Mouse (Mus musculus): ENCODE results near the gene Klhl23. TPM values are rescaled to one million over a fixed set of nuclear protein-coding genes. Genes with fewer than 3 reads are reported as not detected.
"Not testable (repeated sequence)": the region's sequence is repeated elsewhere in the genome, so short reads cannot be mapped to it uniquely, and the experiment has no call there.

The Klhl23 gene
- 11.0 and 11.8 TPM in 2 replicates for polyA plus RNA-seq (2012; rRNA removed)

DNA sequence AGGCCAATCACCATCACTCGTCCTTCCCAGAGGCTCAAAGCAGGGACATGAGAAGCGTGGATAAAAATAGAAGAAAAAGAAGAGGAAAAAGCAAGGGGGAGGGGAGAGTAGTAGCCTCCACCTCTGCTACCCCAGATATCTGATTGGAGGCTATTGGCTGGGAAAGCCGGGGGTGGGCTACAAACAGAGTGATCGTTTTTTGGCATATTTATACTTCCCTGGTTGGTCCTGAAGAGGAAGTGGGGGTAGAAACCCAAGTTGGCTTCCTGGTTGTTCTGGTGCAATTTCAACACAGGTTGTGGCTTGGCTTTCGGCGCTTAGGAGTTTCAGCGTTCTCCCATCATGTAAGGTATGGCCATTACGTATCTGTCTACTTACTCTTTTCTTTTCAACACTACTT, at the start of gene Klhl23:
Gene Klhl23 (plus strand): TSS at position 234 of the 400 bp plus-strand sequence.
- DNase-seq (ENCODE audit: low read depth): no peak

GRCm38 (mm10) chr2:69773331-69773730, 48.4 kb upstream of the Klhl23 start:
- no peak for DNase-seq (ENCODE audit: low read depth)

- DNase-seq (ENCODE audit: low read depth): no peak
Observed at GRCm38 (mm10) chr2:69777985-69778835, 43.5 kb upstream of the Klhl23 start.

DNA sequence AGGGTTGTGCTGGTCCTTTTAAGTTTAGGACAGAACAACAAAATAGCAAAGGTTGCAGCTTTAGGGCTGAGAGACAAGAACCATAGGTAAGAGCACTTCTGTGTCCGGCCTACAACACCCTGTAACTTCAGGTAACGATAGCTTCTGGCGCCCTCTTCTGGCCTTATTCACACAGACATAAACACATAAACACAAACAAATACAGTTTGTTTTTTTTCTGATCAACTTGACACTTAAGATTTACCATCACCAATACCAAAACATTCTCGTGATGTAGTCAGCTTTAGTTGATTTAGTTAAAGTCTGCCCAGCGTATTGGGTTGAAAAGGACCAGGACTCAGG, 42.9 kb upstream of the Klhl23 start:
- DNase-seq (ENCODE audit: low read depth): no peak

DNA sequence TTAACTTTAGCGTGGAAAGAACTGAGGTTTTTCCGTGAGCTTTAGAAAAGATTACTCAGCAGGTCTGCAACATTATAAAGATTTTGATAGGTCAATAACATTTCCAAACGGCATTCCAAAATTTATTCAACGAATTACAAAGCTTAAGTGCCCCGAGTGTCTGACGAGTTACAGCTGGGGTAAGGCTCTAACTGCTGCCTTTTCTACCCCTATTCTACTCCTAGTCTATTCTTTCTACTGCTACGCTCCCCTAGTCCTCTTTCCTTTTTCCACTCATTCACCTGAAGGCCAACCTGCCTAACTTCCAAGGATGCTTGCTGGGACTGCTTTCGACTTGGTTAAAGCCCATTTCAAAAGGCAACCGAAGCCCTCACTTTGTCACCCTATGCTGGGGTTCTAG, 32.8 kb upstream of the Klhl23 start:
- DNase-seq (ENCODE audit: low read depth): no peak

DNA sequence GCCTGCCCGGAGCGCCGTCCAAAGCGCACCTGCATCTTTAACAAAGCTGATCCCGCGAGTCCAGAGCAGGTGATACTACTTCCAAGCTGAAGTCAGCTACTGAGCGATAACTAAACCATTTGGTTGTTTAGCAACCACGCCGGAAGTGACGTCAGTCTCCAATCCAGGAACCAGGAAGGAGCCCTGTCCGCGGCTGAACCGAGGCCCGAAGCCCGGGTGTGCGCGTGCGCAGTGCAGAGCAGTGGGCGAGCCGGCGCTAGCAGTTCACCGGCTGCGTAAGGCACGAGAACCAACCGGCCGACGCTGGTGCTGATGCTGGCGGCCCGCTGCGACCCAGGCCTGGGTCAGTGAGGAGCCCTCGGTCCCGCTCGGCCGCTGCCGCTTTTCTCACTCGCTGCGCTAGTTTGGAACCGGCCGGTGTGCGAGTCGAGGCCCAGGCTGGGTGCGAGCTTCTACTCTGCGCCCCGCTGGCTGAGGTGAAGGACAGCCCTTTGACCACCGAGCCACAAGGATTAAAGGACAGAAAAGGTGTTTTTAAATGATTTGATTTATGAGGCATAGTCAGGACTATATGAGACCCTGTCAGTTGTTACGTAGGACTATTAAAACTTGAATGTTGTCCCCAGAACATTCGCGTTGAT, 32.2 kb upstream of the Klhl23 start, which contains the start of the genes Ccdc173 and Phospho2:
Gene Ccdc173 (minus strand): TSS at position 147 of the 641 bp plus-strand sequence.
Gene Phospho2 (plus strand): TSS at position 195 of the 641 bp plus-strand sequence.
- peak; percentile 77 for DNase-seq (ENCODE audit: low read depth)

DNA sequence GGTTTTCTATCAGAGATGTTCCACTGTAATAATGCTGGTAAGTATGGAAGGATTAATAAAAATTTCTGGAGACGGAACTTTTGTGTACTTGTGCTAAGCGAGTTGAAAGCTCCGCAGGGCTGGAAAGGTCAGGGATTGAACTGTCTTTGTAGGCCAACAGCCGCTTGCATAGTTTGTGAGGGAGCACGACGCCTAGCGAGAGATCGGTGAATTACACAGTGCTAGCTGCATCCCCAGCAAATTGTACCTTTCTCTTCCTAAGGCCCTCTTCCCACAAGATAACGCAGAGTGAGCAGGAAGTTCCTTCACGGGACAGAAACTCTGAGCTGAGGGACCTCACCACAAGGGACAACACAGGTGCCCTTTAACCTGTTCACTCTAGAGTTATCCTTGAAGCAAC, 31.5 kb upstream of the Klhl23 start:
- no peak for DNase-seq (ENCODE audit: low read depth)

DNA sequence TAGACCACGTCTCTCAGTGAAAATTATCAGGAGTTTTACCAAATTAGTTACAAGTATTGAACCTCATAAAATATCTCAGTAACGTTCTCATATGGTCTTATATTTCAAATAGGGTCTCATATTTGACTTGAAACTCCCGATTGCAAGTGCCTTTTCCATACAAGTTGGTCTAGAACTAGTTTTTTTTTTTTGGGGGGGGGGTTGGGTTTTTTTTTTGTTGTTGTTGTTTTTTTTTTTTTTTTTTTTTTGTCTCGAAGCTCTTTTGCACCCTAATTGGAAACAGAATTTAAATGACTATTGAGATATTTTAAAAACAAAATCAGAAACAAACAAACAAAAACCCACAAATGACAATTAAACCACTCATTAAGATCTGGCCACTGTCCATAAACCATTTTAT, 31.0 kb upstream of the Klhl23 start:
- DNase-seq (ENCODE audit: low read depth): no peak

- DNase-seq (ENCODE audit: low read depth): no peak
Observed at GRCm38 (mm10) chr2:69802911-69803312, 18.8 kb upstream of the Klhl23 start.

GRCm38 (mm10) chr2:69803756-69804155, 18.0 kb upstream of the Klhl23 start:
- no peak for DNase-seq (ENCODE audit: low read depth)

GRCm38 (mm10) chr2:69804663-69805062, 17.1 kb upstream of the Klhl23 start:
- DNase-seq (ENCODE audit: low read depth): not testable (repeated sequence)

GRCm38 (mm10) chr2:69810169-69810568, 11.6 kb upstream of the Klhl23 start:
- no peak for DNase-seq (ENCODE audit: low read depth)

DNA sequence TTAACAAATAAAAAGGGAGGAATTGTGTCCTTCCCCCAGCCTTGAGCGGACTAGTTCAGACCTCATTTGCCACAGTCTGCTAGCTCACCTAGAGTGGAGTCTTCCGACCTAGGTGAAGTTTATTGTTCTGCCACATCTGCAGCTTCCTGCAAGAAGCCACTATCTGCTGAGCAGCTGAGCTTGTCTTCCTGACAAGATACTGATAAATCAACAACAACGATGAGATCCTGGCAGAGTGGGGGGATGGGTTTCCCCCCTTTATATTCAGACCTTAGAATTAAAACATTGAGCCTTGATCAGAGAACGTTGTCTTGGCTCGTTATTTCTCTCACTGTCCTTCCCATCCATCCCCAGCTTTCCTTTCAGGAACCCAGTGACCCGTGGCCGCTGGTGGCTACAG, 10.4 kb upstream of the Klhl23 start:
- not testable (repeated sequence) for DNase-seq (ENCODE audit: low read depth)

DNA sequence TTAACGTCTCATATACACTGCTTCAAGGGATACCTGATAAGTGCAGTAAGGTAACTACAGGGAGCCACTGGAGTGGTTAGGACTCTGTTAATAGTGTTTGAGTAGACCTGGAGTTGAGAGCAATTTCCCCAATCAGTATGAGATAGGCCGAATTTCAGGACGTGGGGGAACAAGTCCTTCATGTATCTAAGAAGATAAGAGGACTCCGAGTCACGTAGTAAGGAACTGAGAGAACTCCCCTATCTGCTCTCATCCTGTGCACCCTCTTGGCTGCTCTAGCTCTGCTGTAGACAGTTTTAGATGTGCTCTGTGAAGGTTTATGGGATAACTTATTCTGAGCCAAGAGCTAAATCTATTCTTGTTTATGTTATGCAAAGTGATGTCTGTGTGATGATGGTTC, 5.2 kb upstream of the Klhl23 start:
- no peak for DNase-seq (ENCODE audit: low read depth)

DNA sequence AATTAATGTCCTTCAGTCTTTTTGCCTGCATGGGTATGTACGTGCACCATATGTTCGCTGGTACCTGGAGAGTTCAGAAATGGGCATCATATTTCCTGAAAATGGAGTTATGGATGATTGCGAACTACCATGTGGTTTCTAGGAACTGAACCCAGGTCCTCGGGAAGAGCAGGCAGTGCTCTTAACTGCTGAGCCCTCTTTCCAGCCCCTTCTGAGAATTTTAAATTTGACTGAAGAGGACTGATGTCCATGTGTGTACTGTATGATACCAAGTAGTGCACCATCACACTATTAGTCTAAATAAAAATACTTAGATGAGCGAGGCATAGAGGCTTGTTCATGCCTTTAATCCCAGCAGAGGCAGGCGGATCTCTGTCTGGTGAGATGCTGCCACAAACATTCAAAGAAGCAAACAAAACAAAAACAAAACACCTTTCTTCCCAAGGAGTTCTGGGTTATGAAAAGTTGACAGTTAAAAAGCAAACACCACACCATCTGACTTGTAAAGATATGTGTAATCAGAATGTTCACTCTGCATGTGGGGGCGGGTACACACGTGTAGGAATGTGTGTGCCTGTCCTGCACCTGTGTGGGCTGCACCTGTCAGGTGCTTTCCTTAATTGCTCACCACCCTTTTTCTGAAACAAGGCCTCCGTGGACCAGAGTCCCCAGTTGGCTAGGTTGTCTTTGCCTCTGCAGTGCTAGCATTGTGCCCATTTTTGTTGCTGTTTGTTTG, 3.2 kb upstream of the Klhl23 start:
- DNase-seq (ENCODE audit: low read depth): no peak

- no peak for DNase-seq (ENCODE audit: low read depth)
Observed at GRCm38 (mm10) chr2:69820201-69820600, 1.5 kb upstream of the Klhl23 start.

GRCm38 (mm10) chr2:69822361-69823128, 801 bp downstream of the Klhl23 start:
- DNase-seq (ENCODE audit: low read depth): no peak

GRCm38 (mm10) chr2:69823129-69823677, 1.5 kb downstream of the Klhl23 start:
- no peak for DNase-seq (ENCODE audit: low read depth)

- no peak for DNase-seq (ENCODE audit: low read depth)
Observed at GRCm38 (mm10) chr2:69825898-69826297, 4.2 kb downstream of the Klhl23 start.

GRCm38 (mm10) chr2:69826380-69826779, 4.6 kb downstream of the Klhl23 start:
- DNase-seq (ENCODE audit: low read depth): no peak

GRCm38 (mm10) chr2:69828031-69828430, 6.3 kb downstream of the Klhl23 start:
- peak; percentile 23 for DNase-seq (ENCODE audit: low read depth)

Measured in gonadal fat pad, adult 2 months (tissue).